Mouse (Mus musculus) layer of hippocampus, adult 9-10 months (tissue): ENCODE measurements around the gene Fbxw5.
"Not testable (repeated sequence)": the region's sequence is repeated elsewhere in the genome, so short reads cannot be mapped to it uniquely, and the experiment has no call there.

Source experiments
- DNase-seq: peaks from one replicate; pipeline ENCODE4 v3.0.0; 2022; ENCODE audit warnings: low spot score

Gene Fbxw5

DNA sequence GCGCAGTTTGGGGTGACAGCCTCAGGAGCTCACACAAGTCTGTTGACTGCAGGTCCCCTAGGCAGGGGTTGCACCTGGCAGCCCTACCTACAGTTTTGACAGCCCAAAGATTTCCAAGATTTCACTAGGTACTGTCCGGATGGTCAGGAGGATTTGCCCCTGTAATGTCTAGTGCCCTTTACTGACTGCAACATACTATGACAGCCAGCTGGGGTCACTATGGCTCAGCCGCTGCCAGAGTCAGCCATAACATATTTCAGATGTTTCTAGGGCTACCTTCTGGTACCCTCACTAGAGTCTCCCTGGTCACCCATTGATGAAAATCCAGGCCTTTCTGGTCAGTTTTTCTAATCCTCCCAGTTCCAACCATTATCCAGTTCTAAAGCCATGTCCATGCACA, 9.4 kb downstream of the Fbxw5 start:
- no peak for DNase-seq

GRCm38 (mm10) chr2:25526510-25527302, 26.2 kb downstream of the Fbxw5 start:
- no peak for DNase-seq

GRCm38 (mm10) chr2:25533707-25534106, 33.2 kb downstream of the Fbxw5 start:
- DNase-seq: no peak

GRCm38 (mm10) chr2:25534178-25534865, 33.8 kb downstream of the Fbxw5 start:
- DNase-seq: no peak

DNA sequence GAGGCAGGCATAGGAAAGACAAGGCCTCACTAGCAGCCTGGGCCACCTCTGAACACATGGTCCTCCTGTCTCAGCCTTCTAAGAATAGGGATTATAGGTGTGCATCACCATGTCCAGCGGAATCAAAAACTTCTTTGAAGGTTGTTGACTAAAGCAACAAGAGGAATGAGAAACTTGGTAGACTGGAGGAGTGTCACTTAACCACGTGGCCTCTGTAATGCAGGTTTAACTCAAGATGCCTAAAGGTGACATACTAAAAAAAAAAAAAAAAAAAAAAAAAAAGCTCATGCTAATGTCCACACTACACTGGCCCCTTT, 34.3 kb downstream of the Fbxw5 start:
- DNase-seq: no peak

DNA sequence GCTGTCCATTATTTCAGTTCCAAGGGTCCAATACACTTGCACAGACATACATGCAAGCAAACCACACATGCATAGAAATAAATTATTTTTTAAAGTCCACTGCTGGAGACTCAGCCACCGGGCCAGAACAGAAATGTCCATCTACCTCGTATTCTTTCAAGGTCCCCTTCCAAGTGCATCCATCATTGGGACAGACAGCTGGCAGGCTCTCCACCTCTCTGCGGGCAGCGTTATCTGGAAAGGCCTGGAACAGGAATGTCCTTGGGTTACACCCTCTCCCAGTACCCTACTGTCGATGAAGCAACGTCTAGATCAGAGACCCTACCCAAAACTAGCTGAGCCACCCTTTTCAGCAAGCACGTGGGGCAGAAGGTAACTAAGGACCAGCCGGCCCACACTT, 36.0 kb downstream of the Fbxw5 start:
- no peak for DNase-seq

DNA sequence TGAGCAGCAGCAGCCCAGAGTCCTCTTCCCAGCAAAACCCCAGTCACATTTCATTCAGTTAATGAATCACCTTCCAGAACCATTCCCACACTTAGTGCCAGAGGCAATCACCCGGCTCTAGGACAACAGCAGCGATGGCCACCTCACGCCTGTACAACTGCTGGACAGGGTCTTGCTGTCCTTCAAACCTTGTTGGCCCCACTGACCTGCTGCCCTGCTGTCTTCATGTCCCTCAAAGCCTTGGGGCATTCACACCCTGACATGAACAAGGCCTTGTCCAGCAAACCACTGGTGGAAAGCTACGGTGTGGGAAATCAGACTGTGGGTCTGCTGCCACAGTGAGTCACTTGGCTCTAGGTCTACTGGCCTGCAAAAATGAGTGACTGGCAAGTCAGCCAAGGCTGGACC, 40.0 kb downstream of the Fbxw5 start:
- no peak for DNase-seq

DNA sequence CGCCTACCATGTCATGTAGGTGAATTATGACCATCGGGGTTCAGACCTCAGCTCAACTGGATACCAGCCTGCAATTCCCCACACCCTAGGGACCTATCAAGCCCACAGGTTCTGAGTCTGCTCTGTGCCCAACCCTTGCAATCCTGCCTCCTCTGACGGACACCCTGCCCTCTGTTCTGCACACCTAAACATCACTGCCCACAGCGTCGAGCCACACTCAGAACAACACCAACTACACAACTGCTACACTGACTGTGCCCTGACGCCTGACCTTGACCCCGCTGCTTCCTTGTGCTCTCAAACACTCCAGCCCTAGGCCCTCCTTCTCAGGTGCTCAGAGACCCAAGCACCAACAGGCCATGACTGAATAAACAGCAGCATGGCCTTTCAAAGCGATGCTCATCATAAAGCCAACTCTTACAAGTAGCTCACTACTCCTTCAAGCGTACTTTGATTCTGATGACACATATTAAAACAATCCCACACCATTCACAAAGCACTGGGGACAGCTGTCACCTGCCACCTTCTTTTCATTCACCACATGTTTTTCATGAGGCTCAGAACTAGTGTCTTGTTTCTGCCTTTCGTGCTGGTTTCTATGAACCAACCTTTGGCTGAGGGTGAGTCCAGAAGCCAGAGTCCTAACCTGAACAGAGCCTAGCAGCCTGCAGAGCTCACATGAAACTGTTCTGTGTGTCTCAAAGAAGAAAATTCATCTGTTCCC, 41.3 kb downstream of the Fbxw5 start:
- DNase-seq: no peak

GRCm38 (mm10) chr2:25545996-25546810, 45.7 kb downstream of the Fbxw5 start:
- DNase-seq: no peak

- DNase-seq: peak; percentile 95
Measured at GRCm38 (mm10) chr2:25546811-25547491, 46.4 kb downstream of the Fbxw5 start, which contains the start of gene Traf2. Gene Traf2 (minus strand): TSS chr2:25546940.

GRCm38 (mm10) chr2:25549021-25549991, 48.8 kb downstream of the Fbxw5 start:
- no peak for DNase-seq

DNA sequence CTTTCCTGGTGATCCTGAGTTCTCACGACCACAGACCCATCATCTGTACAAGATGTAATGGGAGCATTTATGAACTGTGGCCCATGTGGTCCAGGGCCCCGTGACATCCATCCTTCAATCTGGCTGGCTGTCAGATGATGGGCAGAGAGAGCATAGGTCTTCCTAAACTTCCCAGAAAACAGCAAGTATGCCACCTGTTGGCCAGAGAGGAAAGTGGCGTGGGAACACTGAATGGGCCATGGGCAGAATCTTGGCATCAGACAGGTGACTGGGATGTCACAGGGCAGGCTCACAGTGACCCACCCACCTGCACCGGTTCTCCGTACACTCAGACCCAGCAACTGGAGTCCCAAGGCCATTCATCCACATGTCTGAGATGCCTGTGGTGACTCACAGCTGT, 50.6 kb downstream of the Fbxw5 start:
- DNase-seq: no peak

- not testable (repeated sequence) for DNase-seq
Measured at GRCm38 (mm10) chr2:25553171-25553786, 52.7 kb downstream of the Fbxw5 start.
